Mouse (Mus musculus) gastrocnemius, postnatal 10 days (tissue): ENCODE results near the gene Lsm14b. TPM values are rescaled to one million over a fixed set of nuclear protein-coding genes. Genes with fewer than 3 reads are reported as not detected.
A peak's percentile ranks its signal among the peaks of the same experiment; 100 is the strongest.

ENCODE experiments used
- DNase-seq: peaks from one replicate; pipeline ENCODE4 v3.0.0; 2021; ENCODE audit warnings: mixed read lengths
- total RNA-seq, 2 experiments: library from RNA; stranded (reverse); gene quantifications; 2 replicates each; pipeline ENCODE4 v1.2.3; 2021

The Lsm14b gene
- total RNA-seq, 2 experiments from 2014 or later: 44.1 to 46.2 TPM

GRCm38 (mm10) chr2:180018573-180018972, 6.2 kb upstream of the Lsm14b start:
- DNase-seq: no peak

GRCm38 (mm10) chr2:180020091-180020661, 4.6 kb upstream of the Lsm14b start:
- DNase-seq: no peak

GRCm38 (mm10) chr2:180020919-180021318, 3.9 kb upstream of the Lsm14b start:
- no peak for DNase-seq

- DNase-seq: no peak
Observed at GRCm38 (mm10) chr2:180022751-180023150, 2.0 kb upstream of the Lsm14b start.

- peak; percentile 59 for DNase-seq
Observed at GRCm38 (mm10) chr2:180025135-180025860, 511 bp downstream of the Lsm14b start.

GRCm38 (mm10) chr2:180025861-180026200, 1.0 kb downstream of the Lsm14b start:
- no peak for DNase-seq

GRCm38 (mm10) chr2:180027768-180028167, 3.0 kb downstream of the Lsm14b start:
- DNase-seq: no peak

GRCm38 (mm10) chr2:180031270-180031669, 6.5 kb downstream of the Lsm14b start:
- no peak for DNase-seq

- DNase-seq: no peak
Observed at GRCm38 (mm10) chr2:180032925-180033324, 8.1 kb downstream of the Lsm14b start.

GRCm38 (mm10) chr2:180033956-180034355, 9.2 kb downstream of the Lsm14b start:
- no peak for DNase-seq

GRCm38 (mm10) chr2:180034753-180035152, 10.0 kb downstream of the Lsm14b start:
- no peak for DNase-seq

- DNase-seq: no peak
Observed at GRCm38 (mm10) chr2:180040406-180040805, 15.6 kb downstream of the Lsm14b start.

GRCm38 (mm10) chr2:180041577-180042255, 16.9 kb downstream of the Lsm14b start:
- peak; percentile 55 for DNase-seq

GRCm38 (mm10) chr2:180042256-180042857, 17.6 kb downstream of the Lsm14b start, which contains the start of the genes Psma7 and Ss18l1:
Gene Psma7 (minus strand): TSS chr2:180042433.
Gene Ss18l1 (plus strand): TSS chr2:180042509.
- DNase-seq: peak; percentile 92

- peak; percentile 70 for DNase-seq
Observed at GRCm38 (mm10) chr2:180042858-180043515, 18.2 kb downstream of the Lsm14b start.

GRCm38 (mm10) chr2:180045283-180045682, 20.5 kb downstream of the Lsm14b start:
- DNase-seq: peak; percentile 29

- no peak for DNase-seq
Observed at GRCm38 (mm10) chr2:180047580-180047979, 22.8 kb downstream of the Lsm14b start.

- no peak for DNase-seq
Observed at GRCm38 (mm10) chr2:180047980-180048635, 23.3 kb downstream of the Lsm14b start.

GRCm38 (mm10) chr2:180050986-180051385, 26.2 kb downstream of the Lsm14b start:
- DNase-seq: peak; percentile 86

GRCm38 (mm10) chr2:180051986-180052733, 27.4 kb downstream of the Lsm14b start:
- DNase-seq: no peak

- no peak for DNase-seq
Observed at GRCm38 (mm10) chr2:180053001-180053400, 28.2 kb downstream of the Lsm14b start.
